Mouse (Mus musculus) forebrain, embryonic 11.5 days (tissue): Measurements from ENCODE around the gene Ttc28. TPM values are rescaled to one million over a fixed set of nuclear protein-coding genes. Genes with fewer than 3 reads are reported as not detected.

Experiments
- ATAC-seq: fragments of 200-750 bp; cut with Nextera tagmentation; replicated peaks from 2 replicates; pipeline ENCODE4 v1.8.0; 2017; ENCODE audit warnings: moderate TSS enrichment; ENCODE audit not compliant: low FRiP score
- DNase-seq: peaks from one replicate; pipeline ENCODE4 v3.0.0-alpha.2; 2017; ENCODE audit warnings: low spot score
- H3K27ac ChIP-seq: fragments of 300-500 bp; sonication (generic); 2 replicates; pipeline ENCODE4 v1.5.1; 2014; ENCODE audit warnings: low read depth, low read length
- H3K27me3 ChIP-seq: fragments of 300-500 bp; sonication (generic); 2 replicates; pipeline ENCODE4 v1.6.1; 2014; ENCODE audit warnings: mild to moderate bottlenecking, low read length, mixed read lengths; ENCODE audit not compliant: control insufficient read depth, insufficient read depth
- H3K36me3 ChIP-seq: fragments of 300-500 bp; sonication (generic); 2 replicates; pipeline ENCODE4 v1.6.1; 2014; ENCODE audit warnings: mild to moderate bottlenecking, low read length, moderate library complexity, mixed read lengths; ENCODE audit not compliant: control insufficient read depth, insufficient read depth
- H3K4me1 ChIP-seq: fragments of 300-500 bp; sonication (generic); replicated peaks from 2 replicates; pipeline ENCODE4 v1.6.1; 2014; ENCODE audit warnings: low read length, mixed read lengths; ENCODE audit not compliant: control insufficient read depth, insufficient read depth
- H3K4me2 ChIP-seq: fragments of 300-500 bp; sonication (generic); 2 replicates; pipeline ENCODE4 v1.6.1; 2014; ENCODE audit warnings: low read depth, mild to moderate bottlenecking, low read length, moderate library complexity, mixed read lengths; ENCODE audit not compliant: severe bottlenecking
- H3K4me3 ChIP-seq: fragments of 300-500 bp; sonication (generic); 2 replicates; pipeline ENCODE4 v1.5.1; 2014; ENCODE audit warnings: low read depth, low read length
- H3K9ac ChIP-seq: fragments of 300-500 bp; sonication (generic); 2 replicates; pipeline ENCODE4 v1.6.1; 2014; ENCODE audit warnings: low read length
- H3K9me3 ChIP-seq: fragments of 300-500 bp; sonication (generic); 2 replicates; pipeline ENCODE4 v1.6.1; 2016; ENCODE audit warnings: low read length, mixed read lengths; ENCODE audit not compliant: control insufficient read depth
- whole genome bisulfite sequencing: fragments of 180-500 bp; shearing (Covaris S2); extraction: QIAGEN DNeasy Blood & Tissue Kit; methylation state at CpG from one replicate; pipeline ENCODE4 v1.1.7; 2014; 5-methylcytosine and 5-hydroxymethylcytosine counted together
- polyA plus RNA-seq: library from polyadenylated mRNA; unstranded; fragments of >200 nt; fragmentation: Nextera tagmentation; extraction: Ambion mirVana; gene quantifications from 2 replicates; pipeline ENCODE4 v1.2.1, GENCODE M21; 2014

Ttc28 gene
- polyA plus RNA-seq, 1 experiment from 2014 or later: 19.9 TPM

DNA sequence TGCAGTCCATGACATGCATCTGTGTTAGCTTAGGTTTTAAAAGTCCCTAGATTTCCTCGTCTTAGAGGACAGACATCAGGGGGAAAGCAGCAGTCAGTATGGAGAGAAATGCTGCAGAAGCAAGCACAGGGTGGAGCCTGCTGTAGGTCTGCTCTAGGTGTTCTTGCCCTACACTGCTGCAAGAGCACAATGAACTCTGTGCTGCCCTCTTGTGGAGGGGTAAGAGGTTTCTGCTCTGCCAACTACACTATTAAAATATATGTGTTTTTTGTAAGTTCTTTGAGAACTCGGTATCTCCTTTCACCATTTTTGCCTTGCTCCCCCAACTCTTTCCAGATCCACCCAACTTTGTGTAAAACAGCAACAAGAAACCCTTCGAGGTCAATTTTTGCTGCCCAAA is 425.1 kb downstream of the Ttc28 start:
- DNase-seq: no peak

GRCm38 (mm10) chr5:111310185-111310584 is 430.6 kb downstream of the Ttc28 start:
- 81% methylated on average over 6 of the region's 6 CpGs for WGBS
- DNase-seq (no peak), ATAC-seq (no peak)
- Histone ChIP-seq H3K9ac (no peak overlapping the region), H3K4me2 (no peak overlapping the region), H3K27me3 (no peaks in the 10 kb centered on the region), H3K4me3 (no peak overlapping the region), H3K9me3 (no peaks in the 10 kb centered on the region), H3K36me3 (no peaks in the 10 kb centered on the region), H3K27ac (no peak overlapping the region), H3K4me1 (no peaks in the 10 kb centered on the region)

More for the DNA sequence above, 425.1 kb downstream of the Ttc28 start:
- H3K36me3 ChIP-seq: no peaks in the 10 kb centered on the region
- no peak overlapping the region for H3K9ac ChIP-seq
- H3K4me3 ChIP-seq: no peak overlapping the region
- H3K4me1 ChIP-seq: no peaks in the 10 kb centered on the region
- H3K27ac ChIP-seq: no peak overlapping the region
- H3K9me3 ChIP-seq: no peaks in the 10 kb centered on the region
- no peak for ATAC-seq
- H3K4me2 ChIP-seq: no peak overlapping the region
- H3K27me3 ChIP-seq: no peaks in the 10 kb centered on the region
- 93% methylated on average over 3 of the region's 3 CpGs for WGBS

DNA sequence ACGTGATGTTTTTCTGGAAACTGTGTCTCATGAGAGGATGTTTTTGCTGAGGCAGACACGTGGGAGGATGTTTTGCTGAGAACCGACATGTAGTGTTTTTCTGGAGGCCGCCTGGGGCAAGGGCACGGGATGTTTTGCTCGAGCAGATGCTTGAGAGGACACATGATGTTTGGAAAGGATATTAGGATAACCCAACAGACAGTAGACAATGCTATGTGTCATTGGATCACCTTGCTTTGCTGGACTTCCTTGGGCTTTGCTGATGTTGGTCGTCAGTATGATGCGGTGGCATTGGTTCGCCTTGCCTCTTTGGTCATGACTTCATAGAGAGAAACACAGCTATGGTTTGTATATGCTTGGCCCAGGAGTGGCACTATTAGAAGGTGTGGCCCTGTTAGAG is 434.2 kb downstream of the Ttc28 start:
- no peak overlapping the region for H3K4me3 ChIP-seq
- 95% methylated on average over 9 of the region's 9 CpGs for WGBS

GRCm38 (mm10) chr5:111315061-111315460 is 435.5 kb downstream of the Ttc28 start:
- H3K27me3 ChIP-seq: no peaks in the 10 kb centered on the region
- no peak overlapping the region for H3K4me2 ChIP-seq
- no peaks in the 10 kb centered on the region for H3K9me3 ChIP-seq
- ATAC-seq (no peak), DNase-seq (no peak)
- WGBS: 87% methylated on average over 6 of the region's 6 CpGs
- H3K27ac ChIP-seq: no peak overlapping the region
- H3K9ac ChIP-seq: no peak overlapping the region
- H3K4me3 ChIP-seq: no peak overlapping the region
- H3K36me3 ChIP-seq: no peaks in the 10 kb centered on the region
- no peaks in the 10 kb centered on the region for H3K4me1 ChIP-seq

More for the DNA sequence above, 434.2 kb downstream of the Ttc28 start:
- Histone ChIP-seq H3K4me2 (no peak overlapping the region), H3K4me1 (no peaks in the 10 kb centered on the region), H3K9ac (no peak overlapping the region), H3K36me3 (no peaks in the 10 kb centered on the region), H3K9me3 (no peaks in the 10 kb centered on the region), H3K27ac (no peak overlapping the region), H3K27me3 (no peaks in the 10 kb centered on the region)
- DNase-seq: no peak
- no peak for ATAC-seq

DNA sequence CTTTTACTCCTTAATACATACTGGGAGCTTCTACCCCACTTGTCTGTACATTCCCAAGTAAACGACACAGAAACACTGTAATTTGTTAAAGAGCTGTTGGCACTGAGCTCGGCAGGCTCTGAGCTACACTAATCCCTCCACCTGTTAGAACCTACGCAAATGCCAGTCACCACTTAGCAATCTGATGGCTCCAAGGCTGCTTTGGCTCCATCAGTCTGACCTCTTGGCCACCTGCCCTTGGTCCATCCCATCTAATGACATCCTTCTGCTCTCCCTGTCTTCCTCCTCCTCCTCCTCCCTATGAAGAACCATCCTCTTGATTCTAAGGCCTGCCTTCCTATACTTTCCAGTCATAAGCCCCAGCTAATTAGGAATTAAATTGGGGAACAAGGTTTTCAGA is 437.9 kb downstream of the Ttc28 start:
- Histone ChIP-seq H3K4me3 (no peak overlapping the region), H3K4me2 (no peak overlapping the region), H3K36me3 (no peaks in the 10 kb centered on the region), H3K9me3 (no peaks in the 10 kb centered on the region), H3K27me3 (no peaks in the 10 kb centered on the region), H3K4me1 (no peaks in the 10 kb centered on the region), H3K9ac (no peak overlapping the region), H3K27ac (no peak overlapping the region)
- ATAC-seq (no peak), DNase-seq (no peak)
- WGBS: 79% methylated on average over 3 of the region's 3 CpGs

DNA sequence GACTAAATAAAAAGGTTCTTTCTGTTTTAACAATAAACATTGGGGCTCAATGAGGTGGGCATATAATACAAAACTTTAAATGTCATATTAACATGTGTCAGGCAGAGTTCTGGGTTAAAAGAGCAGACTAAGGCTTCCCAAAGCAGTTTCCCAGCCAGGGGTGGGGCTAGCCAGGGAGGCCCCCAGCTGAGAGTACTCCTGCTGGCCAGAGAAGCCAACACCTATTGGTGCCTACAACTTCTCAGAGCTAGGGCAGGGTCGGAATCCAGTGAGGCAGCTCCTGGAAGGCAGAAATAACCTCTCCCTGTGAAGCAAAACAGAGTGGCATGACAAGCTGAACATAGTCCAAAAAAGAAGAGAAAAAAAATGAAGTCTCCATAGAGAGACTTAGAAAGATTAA is 439.3 kb downstream of the Ttc28 start:
- Histone ChIP-seq H3K27ac (no peak overlapping the region), H3K9ac (no peak overlapping the region), H3K4me2 (no peak overlapping the region), H3K36me3 (no peaks in the 10 kb centered on the region), H3K27me3 (no peaks in the 10 kb centered on the region), H3K9me3 (no peaks in the 10 kb centered on the region), H3K4me3 (no peak overlapping the region), H3K4me1 (no peaks in the 10 kb centered on the region)
- ATAC-seq: no peak
- DNase-seq: no peak
- WGBS: 50% methylated on average over 1 of the region's 1 CpGs

DNA sequence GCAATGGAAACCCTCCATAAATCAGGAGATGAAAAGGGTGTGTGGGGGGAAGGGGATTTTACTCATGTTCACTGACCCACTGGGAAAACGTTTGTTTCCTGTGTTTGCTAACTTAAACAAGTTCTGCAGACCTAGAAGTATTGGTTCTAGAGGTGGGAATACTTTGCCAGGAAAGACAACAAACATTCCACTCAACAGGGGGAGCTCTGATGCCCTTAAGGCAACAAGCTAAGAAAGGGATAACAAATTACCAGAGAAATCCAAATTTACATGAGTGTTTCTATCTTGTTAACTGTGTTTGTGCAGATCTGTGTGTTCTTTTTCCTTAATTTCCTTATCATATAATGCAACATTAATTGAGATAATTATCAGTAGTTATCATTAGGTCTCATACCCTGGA is 446.2 kb downstream of the Ttc28 start:
- Histone ChIP-seq H3K9me3 (no peaks in the 10 kb centered on the region; the same call in 1 of the 2 replicates), H3K27ac (no peak overlapping the region), H3K27me3 (no peaks in the 10 kb centered on the region), H3K36me3 (no peaks in the 10 kb centered on the region), H3K4me1 (no peaks in the 10 kb centered on the region), H3K9ac (no peak overlapping the region), H3K4me3 (no peak overlapping the region), H3K4me2 (no peak overlapping the region)
- DNase-seq: no peak
- no peak for ATAC-seq
- WGBS: 33% methylated on average over 1 of the region's 1 CpGs

GRCm38 (mm10) chr5:111327420-111327819 is 447.8 kb downstream of the Ttc28 start:
- H3K27ac ChIP-seq: no peak overlapping the region
- no peak for DNase-seq
- no peaks in the 10 kb centered on the region; the same call in 1 of the 2 replicates for H3K9me3 ChIP-seq
- H3K36me3 ChIP-seq: no peaks in the 10 kb centered on the region
- no peaks in the 10 kb centered on the region for H3K27me3 ChIP-seq
- H3K4me2 ChIP-seq: no peak overlapping the region
- peaks cover 4% of the 10 kb centered on the region; the same call in 1 of the 2 replicates for H3K4me1 ChIP-seq
- no peak overlapping the region for H3K9ac ChIP-seq
- no peak overlapping the region for H3K4me3 ChIP-seq
- WGBS: 94% methylated on average over 7 of the region's 7 CpGs
- ATAC-seq: no peak

DNA sequence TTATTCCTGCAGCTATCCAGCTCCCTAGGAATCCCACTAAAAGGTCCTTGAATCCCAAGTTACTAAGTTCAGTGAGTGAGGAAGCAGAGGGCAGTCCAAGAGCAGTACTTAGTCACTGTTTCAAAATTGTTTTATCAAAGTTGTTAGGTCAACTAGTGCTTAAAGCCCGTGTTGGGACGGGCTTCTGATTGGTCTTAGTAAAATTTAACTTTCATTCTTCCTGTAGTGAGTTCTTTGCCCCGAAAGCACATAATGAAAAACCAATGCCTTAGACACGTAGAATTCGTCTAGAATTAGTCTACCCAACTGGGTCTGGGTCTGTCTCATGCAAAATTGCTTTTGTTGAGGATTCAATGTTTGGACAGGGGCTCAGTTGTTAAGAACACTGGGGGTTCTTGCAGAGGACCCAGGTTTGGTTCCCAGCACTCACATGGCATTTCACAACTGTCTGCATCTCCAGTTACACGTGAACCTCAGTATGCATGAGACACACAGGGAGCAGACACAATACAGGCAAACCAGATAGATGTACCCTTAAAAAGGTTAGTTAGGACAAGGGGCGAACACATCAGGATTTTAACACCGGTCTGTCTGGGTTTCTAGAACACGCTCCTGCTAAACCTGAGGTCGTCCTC is 450.3 kb downstream of the Ttc28 start:
- no peaks in the 10 kb centered on the region; the same call in 1 of the 2 replicates for H3K9me3 ChIP-seq
- DNase-seq (no peak), ATAC-seq (no peak; the same call in none of the 2 replicates)
- peak overlapping the region; percentile 91 for H3K9ac ChIP-seq
- peak overlapping the region; percentile 88 for H3K4me3 ChIP-seq
- H3K4me2 ChIP-seq: peak overlapping the region; percentile 62
- H3K36me3 ChIP-seq: no peaks in the 10 kb centered on the region; the same call in 1 of the 2 replicates
- 25% methylated on average over 10 of the region's 10 CpGs for WGBS
- no peaks in the 10 kb centered on the region for H3K27me3 ChIP-seq
- H3K4me1 ChIP-seq: peaks cover 4% of the 10 kb centered on the region; the same call in 1 of the 2 replicates
- peak overlapping the region; percentile 60 for H3K27ac ChIP-seq
